Mouse (Mus musculus) kidney, adult 2 months (tissue): ENCODE measurements around the gene Sergef.

ENCODE experiments used
- CTCF ChIP-seq: fragments of 200-500 bp; conservative IDR thresholded peaks from 2 replicates; pipeline ENCODE4 v1.5.1; 2011; ENCODE audit warnings: low read depth, mild to moderate bottlenecking, control low read depth, low read length, moderate library complexity, mixed read lengths; ENCODE audit not compliant: insufficient read depth, insufficient read length
- POLR2A ChIP-seq: fragments of 200-500 bp; IDR thresholded peaks from one replicate; pipeline ENCODE4 v1.6.1; 2011; ENCODE audit warnings: low read depth, low read length, control low read depth

GRCm38 (mm10) chr7:46519148-46519547 is 120.5 kb downstream of the Sergef start:
- no peak for TF ChIP-seq CTCF
- TF ChIP-seq POLR2A = no peak
